8 mouse cellular contexts compared by ENCODE assay signal in genomic region chr9:98965084-98965483, GRCm38 (mm10). TPM values are rescaled to one million over a fixed set of nuclear protein-coding genes. Genes with fewer than 3 reads are reported as not detected.
DNase-seq lines count a peak whose midpoint lies in the region; ATAC-seq lines count a peak whose summit lies in the region.
"Had no signal": no experiment of that assay in that cellular context is flagged by ENCODE, and none has a peak within 500 bp of the region (broad histone marks: within the 10 kb centered on the region; RNA-seq: fewer than 3 reads in every experiment).

No protein-coding gene starts in this region.

- H3K4me1 ChIP-seq in liver, embryonic 11.5 days (replicated peaks; ENCODE audit: control insufficient read depth, insufficient read depth, low read length) = no peaks in the 10 kb centered on the region
- peaks cover 33% of the 10 kb centered on the region for H3K4me1 ChIP-seq in embryonic facial prominence, embryonic 10.5 days
- H3K4me1 ChIP-seq in intestine, embryonic 16.5 days (ENCODE audit: control insufficient read depth, insufficient read depth, low read length) = peaks cover 3% of the 10 kb centered on the region; the same call in 1 of the 2 replicates
- H3K4me1 ChIP-seq in neural tube, embryonic 15.5 days = peaks cover 4% of the 10 kb centered on the region

- ATAC-seq in liver, embryonic 11.5 days (replicated peaks; ENCODE audit: low FRiP score) = no peak
- peak; percentile 36 for ATAC-seq in activated CD4-positive, CD25-positive, alpha-beta regulatory T cell, adult 4 months
- peak; percentile 40; the same call in 1 of the 2 replicates for ATAC-seq in intestine, embryonic 16.5 days
- ATAC-seq in neural tube, embryonic 15.5 days (ENCODE audit: low FRiP score) = no peak

- no peak overlapping the region for H3K27ac ChIP-seq in liver, embryonic 11.5 days (ENCODE audit: low read depth, low read length)
- H3K27ac ChIP-seq in embryonic facial prominence, embryonic 10.5 days (replicated peaks) = no peak overlapping the region
- no peak overlapping the region for H3K27ac ChIP-seq in intestine, embryonic 16.5 days (ENCODE audit: low read length)
- no peak overlapping the region for H3K27ac ChIP-seq in neural tube, embryonic 15.5 days (replicated peaks)

- H3K27me3 ChIP-seq in liver, embryonic 11.5 days (replicated peaks; ENCODE audit: control insufficient read depth, insufficient read depth, low read length) = peaks cover 86% of the 10 kb centered on the region
- H3K27me3 ChIP-seq in embryonic facial prominence, embryonic 10.5 days (replicated peaks; ENCODE audit: low read depth, poor library complexity, severe bottlenecking) = peaks cover 100% of the 10 kb centered on the region
- H3K27me3 ChIP-seq in intestine, embryonic 16.5 days (replicated peaks; ENCODE audit: control insufficient read depth, insufficient read depth, low read length) = peaks cover 77% of the 10 kb centered on the region
- H3K27me3 ChIP-seq in neural tube, embryonic 15.5 days (replicated peaks) = peaks cover 85% of the 10 kb centered on the region

- H3K9ac ChIP-seq in liver, embryonic 11.5 days (ENCODE audit: low read depth, low read length) = no peak overlapping the region
- no peak overlapping the region for H3K9ac ChIP-seq in intestine, embryonic 16.5 days (ENCODE audit: low read depth, low read length)
- H3K9ac ChIP-seq in neural tube, embryonic 15.5 days (replicated peaks) = no peak overlapping the region

- no peak overlapping the region for H3K4me3 ChIP-seq in liver, embryonic 11.5 days (ENCODE audit: low read depth, low read length)
- H3K4me3 ChIP-seq in embryonic facial prominence, embryonic 10.5 days = peak overlapping the region; percentile 30; the same call in 1 of the 2 replicates
- H3K4me3 ChIP-seq in intestine, embryonic 16.5 days (ENCODE audit: low read length) = no peak overlapping the region
- no peak overlapping the region; the same call in 1 of the 2 replicates for H3K4me3 ChIP-seq in neural tube, embryonic 15.5 days (replicated peaks)
- H3K4me3 ChIP-seq: megakaryocyte, embryonic 14.5 days had no signal

- H3K9me3 ChIP-seq in liver, embryonic 11.5 days (ENCODE audit: control insufficient read depth, low read length) = no peaks in the 10 kb centered on the region
- no peaks in the 10 kb centered on the region; the same call in 1 of the 2 replicates for H3K9me3 ChIP-seq in embryonic facial prominence, embryonic 10.5 days
- no peaks in the 10 kb centered on the region for H3K9me3 ChIP-seq in intestine, embryonic 16.5 days (ENCODE audit: control insufficient read depth, low read length)
- H3K9me3 ChIP-seq in neural tube, embryonic 15.5 days (replicated peaks) = no peaks in the 10 kb centered on the region

- DNase-seq in liver = peak; percentile 28
- DNase-seq in liver, embryonic 11.5 days (ENCODE audit: low spot score) = no peak
- peak; percentile 72 for DNase-seq in embryonic facial prominence, embryonic 10.5 days (ENCODE audit: low spot score)
- DNase-seq in left cerebral cortex, adult 11 months (ENCODE audit: low spot score) = no peak

- 4% methylated on average over 18 of the region's 18 CpGs for WGBS in liver, embryonic 11.5 days
- WGBS in embryonic facial prominence, embryonic 10.5 days = under 1% methylated on average over 18 of the region's 18 CpGs
- WGBS in intestine, embryonic 16.5 days = 2% methylated on average over 18 of the region's 18 CpGs
- WGBS in neural tube, embryonic 15.5 days = 2% methylated on average over 18 of the region's 18 CpGs

- H3K4me2 ChIP-seq in liver, embryonic 11.5 days = no peak overlapping the region
- no peak overlapping the region for H3K4me2 ChIP-seq in intestine, embryonic 16.5 days (ENCODE audit: low read depth, low read length)
- H3K4me2 ChIP-seq in neural tube, embryonic 15.5 days = peak overlapping the region; percentile 33; the same call in 1 of the 2 replicates

- no peaks in the 10 kb centered on the region for H3K36me3 ChIP-seq in liver, embryonic 11.5 days (ENCODE audit: control insufficient read depth, insufficient read depth, low read length)
- H3K36me3 ChIP-seq in embryonic facial prominence, embryonic 10.5 days (replicated peaks) = no peaks in the 10 kb centered on the region
- no peaks in the 10 kb centered on the region for H3K36me3 ChIP-seq in intestine, embryonic 16.5 days (ENCODE audit: control insufficient read depth, insufficient read depth, low read length)
- no peaks in the 10 kb centered on the region for H3K36me3 ChIP-seq in neural tube, embryonic 15.5 days

RNA-seq across cellular contexts. Expression of gene Foxl2, which starts 10.0 kb away (rescaled TPM):
- not detected in 2 replicates for polyA plus RNA-seq in liver, embryonic 11.5 days (2014; fragmentation: Nextera tagmentation; extraction: Ambion mirVana)
- polyA plus RNA-seq in activated CD4-positive, CD25-positive, alpha-beta regulatory T cell, adult 4 months (2017; shearing (Covaris generic)) = not detected
- polyA plus RNA-seq in embryonic facial prominence, embryonic 10.5 days (2016; fragmentation: Nextera tagmentation; extraction: Ambion mirVana) = 1.9 and 2.4 TPM in 2 replicates
- polyA plus RNA-seq in intestine, embryonic 16.5 days (2015; fragmentation: Nextera tagmentation; extraction: Ambion mirVana) = not detected in 2 replicates
- polyA plus RNA-seq in neural tube, embryonic 15.5 days (2015; fragmentation: Nextera tagmentation; extraction: Ambion mirVana) = 0.49 and 0.55 TPM in 2 replicates

RNA-seq across cellular contexts. Expression of gene Faim, which starts 21.1 kb away (rescaled TPM):
- polyA plus RNA-seq in liver, embryonic 11.5 days (2014; fragmentation: Nextera tagmentation; extraction: Ambion mirVana) = 44.9 and 47.4 TPM in 2 replicates
- 10 to 100 TPM; 62.0 to 71.2 TPM for polyA plus RNA-seq in activated CD4-positive, CD25-positive, alpha-beta regulatory T cell, adult 4 months (2017; shearing (Covaris generic))
- polyA plus RNA-seq in embryonic facial prominence, embryonic 10.5 days (2016; fragmentation: Nextera tagmentation; extraction: Ambion mirVana) = 58.1 and 61.8 TPM in 2 replicates
- 34.5 and 36.9 TPM in 2 replicates for polyA plus RNA-seq in intestine, embryonic 16.5 days (2015; fragmentation: Nextera tagmentation; extraction: Ambion mirVana)
- polyA plus RNA-seq in neural tube, embryonic 15.5 days (2015; fragmentation: Nextera tagmentation; extraction: Ambion mirVana) = 106 and 117 TPM in 2 replicates

Comparison
In these comparisons a context has a peak if more than half of its experiments do, and no peak if none do; other contexts are left out.
1. DNase-seq: peak in liver (single experiment) and embryonic facial prominence, embryonic 10.5 days (single experiment); none in liver, embryonic 11.5 days (single experiment) and left cerebral cortex, adult 11 months (single experiment).
2. ATAC-seq: peak in activated CD4-positive, CD25-positive, alpha-beta regulatory T cell, adult 4 months (single experiment) and intestine, embryonic 16.5 days (single experiment); none in liver, embryonic 11.5 days (single experiment) and neural tube, embryonic 15.5 days (single experiment).